Mouse (Mus musculus) cerebellum, postnatal 25 days (tissue): ENCODE measurements at regions not wholly inside any gene's neighbourhood (a gene's known extent, or its start where the extent isn't known, plus 50 kb on each side); places are given as distances from the start of the nearest gene placed in this dataset.

Experiments used
- DNase-seq, 2 experiments: peaks; one replicate each; pipeline ENCODE4 v3.0.0; 2021; ENCODE audit warnings: mixed read lengths in 2 of 2

DNA sequence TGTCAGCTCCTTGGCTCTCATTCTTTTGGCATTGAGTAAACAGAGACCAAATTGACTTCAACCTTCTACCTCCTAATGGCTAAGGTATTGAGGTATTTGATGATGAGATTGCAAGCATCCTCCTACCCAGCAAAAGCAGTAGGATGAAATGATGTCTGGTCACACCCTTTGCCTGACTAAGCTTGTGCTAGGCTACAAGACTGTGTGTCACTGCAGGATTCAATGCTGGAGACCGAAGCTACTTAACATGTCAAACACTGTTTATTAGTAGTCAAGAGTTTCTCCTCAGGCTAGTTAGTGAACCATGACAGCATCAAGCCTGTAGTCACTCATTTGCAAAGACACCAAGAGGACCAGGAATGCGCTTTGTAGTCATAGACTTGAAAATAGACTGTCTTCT is 320.0 kb downstream of the Prr30 start:
- no peak for DNase-seq

DNA sequence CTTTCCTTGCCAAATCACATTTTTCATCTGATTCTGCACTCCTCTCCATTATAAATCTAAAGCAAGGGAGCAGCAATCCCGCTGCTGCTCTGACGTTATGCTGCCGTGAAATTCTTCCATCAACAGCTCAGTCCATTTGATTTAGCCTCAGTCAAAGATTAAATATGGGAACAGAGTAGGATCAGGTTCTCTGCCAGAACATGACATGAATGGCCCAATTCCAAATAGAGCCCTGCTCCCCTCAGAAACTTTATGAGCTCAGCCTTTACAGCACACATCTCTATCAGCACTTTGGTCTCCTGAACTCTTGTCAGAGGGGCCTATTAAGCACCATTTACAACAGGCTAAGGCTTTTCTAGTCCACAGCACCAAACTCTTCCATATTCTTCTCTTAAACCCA is 332.3 kb downstream of the Prr30 start:
- no peak for DNase-seq

DNA sequence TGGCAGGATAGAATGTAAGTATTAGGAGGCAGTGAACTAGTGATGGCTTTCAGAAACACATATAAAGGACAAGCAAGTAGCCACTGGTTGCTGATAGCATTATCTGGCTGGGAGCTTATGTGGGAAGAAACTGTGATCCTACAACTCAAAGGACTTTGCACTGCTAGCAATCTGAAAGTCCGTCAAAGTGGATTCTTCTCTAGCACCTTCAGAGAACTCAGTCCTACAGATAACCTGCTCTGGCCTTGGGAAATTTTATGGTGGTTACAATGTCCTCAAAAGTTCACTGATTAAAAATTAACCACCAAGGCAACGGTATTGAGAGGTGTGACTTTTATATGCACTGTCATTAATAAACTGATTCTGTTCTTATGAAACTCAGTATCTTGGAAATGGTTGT is 335.3 kb downstream of the Prr30 start:
- no peak for DNase-seq

DNA sequence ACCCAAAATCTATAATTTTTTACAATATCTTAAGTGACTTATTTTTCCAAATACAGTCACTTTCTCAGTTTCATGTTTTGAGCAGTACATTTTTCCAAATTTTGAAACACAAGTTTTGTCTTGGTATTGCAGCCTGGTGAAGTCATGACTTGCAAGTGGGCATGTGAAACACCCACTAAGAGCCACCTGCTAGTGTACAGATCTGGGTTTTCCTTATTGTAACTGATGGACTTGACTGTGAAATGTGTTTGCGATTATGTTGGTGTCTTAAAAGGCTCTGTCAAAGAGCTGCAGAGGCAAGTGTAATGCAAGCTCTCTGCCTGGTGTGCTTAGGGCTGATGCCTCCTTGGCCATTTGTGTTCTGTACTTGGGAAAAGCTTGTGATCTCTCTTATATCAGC is 336.0 kb downstream of the Prr30 start:
- DNase-seq = no peak

DNA sequence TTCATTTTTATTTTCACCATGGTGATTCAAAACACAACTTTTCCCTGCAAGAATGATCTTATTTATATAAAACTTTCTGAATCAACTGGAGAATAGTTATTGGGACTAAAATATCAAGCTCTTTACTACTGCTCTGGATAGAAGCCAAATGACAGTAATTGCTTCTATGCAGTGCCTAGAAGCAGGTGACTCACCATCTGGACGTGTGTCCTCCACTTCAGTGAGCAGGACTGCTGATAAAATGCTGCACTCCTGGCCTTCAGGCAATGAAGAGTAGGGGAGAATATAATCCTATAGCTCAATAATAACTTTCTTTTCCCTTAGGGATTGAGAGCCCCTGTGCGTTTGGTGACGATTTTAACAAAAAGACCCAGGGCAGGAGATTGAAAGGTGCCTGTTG is 357.3 kb downstream of the Prr30 start:
- peak; percentile 9 to 31 for DNase-seq
